Comparison of ENCODE assay signal across 21 mouse cellular contexts in the genomic region with DNA sequence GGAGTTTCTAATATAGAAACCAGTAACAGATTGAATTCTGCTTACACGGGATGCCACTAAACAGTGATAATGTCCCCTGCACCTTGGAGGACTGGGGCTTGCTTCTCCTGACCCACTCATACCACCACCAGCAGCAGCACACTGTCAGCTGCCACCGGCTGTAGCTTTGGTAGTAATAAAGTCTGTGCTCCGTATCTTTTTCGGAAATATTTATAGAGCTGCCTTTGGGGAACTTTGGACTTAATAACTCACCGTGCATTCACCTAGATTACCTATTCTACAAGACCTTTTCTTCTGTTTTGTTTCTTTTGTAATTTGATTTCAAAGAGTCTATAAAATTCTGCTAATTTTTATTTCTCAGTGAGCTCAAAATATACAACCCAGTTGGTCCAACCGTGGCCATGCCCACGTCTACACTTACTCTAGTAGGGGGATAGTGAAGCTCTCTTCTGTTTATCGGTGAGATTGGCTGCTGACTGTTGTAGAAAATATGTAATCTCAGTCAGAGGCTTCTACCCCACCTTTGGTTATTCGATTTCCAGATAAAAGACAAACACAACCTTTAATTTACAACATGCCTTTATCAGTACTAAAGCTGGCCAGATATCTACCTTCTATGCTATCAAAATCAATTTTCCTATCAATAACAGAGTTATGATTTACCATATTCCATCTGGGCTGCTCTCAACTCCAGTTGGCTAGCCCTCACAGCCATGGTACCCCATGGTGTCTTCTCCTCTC.
"Had no signal": no experiment of that assay in that cellular context is flagged by ENCODE, and none has a peak within 500 bp of the region (broad histone marks: within the 10 kb centered on the region; RNA-seq: fewer than 3 reads in every experiment).

No protein-coding gene starts in this region.

- DNase-seq: kidney, adult 11 months; layer of hippocampus, postnatal 36 days; lung, adult 18-20 months; lung, postnatal 10 days; lung, postnatal 36 days; midbrain, embryonic 14.5 days; right cerebral cortex, adult 18-20 months; right cerebral cortex, postnatal 14 days; right cerebral cortex, postnatal 4 days; spleen, adult 18-20 months; thymus, adult 18-20 months; thymus, postnatal 36 days had no signal

- H3K9ac ChIP-seq: liver, embryonic 15.5 days; lung, embryonic 15.5 days; neural tube, embryonic 12.5 days; neural tube, embryonic 15.5 days had no signal

- H3K4me3 ChIP-seq: left cerebral cortex, adult 2 months; liver, embryonic 15.5 days; lung, embryonic 15.5 days; megakaryocyte, embryonic 14.5 days; midbrain, embryonic 10.5 days; neural tube, embryonic 12.5 days; neural tube, embryonic 15.5 days had no signal

- H3K27me3 ChIP-seq: liver, embryonic 15.5 days; lung, embryonic 15.5 days; megakaryocyte, embryonic 14.5 days; neural tube, embryonic 12.5 days; neural tube, embryonic 15.5 days had no signal

- H3K4me2 ChIP-seq: liver, embryonic 11.5 days; liver, embryonic 15.5 days; lung, embryonic 15.5 days; neural tube, embryonic 12.5 days; neural tube, embryonic 15.5 days had no signal

- H3K36me3 ChIP-seq: liver, embryonic 15.5 days; lung, embryonic 15.5 days; midbrain, embryonic 10.5 days; neural tube, embryonic 12.5 days; neural tube, embryonic 15.5 days had no signal

- H3K27ac ChIP-seq: kidney, postnatal 0 days; left cerebral cortex, adult 2 months; liver, embryonic 15.5 days; lung, embryonic 15.5 days; midbrain, embryonic 10.5 days; neural tube, embryonic 12.5 days; neural tube, embryonic 15.5 days had no signal

- H3K9me3 ChIP-seq: liver, embryonic 15.5 days; lung, embryonic 15.5 days; midbrain, embryonic 10.5 days; neural tube, embryonic 12.5 days; neural tube, embryonic 15.5 days had no signal

- H3K4me1 ChIP-seq: liver, embryonic 15.5 days; lung, embryonic 15.5 days; midbrain, embryonic 10.5 days; neural tube, embryonic 12.5 days; neural tube, embryonic 15.5 days had no signal
